Mouse (Mus musculus): ENCODE measurements around the gene Oaz3. TPM values are rescaled to one million over a fixed set of nuclear protein-coding genes. Genes with fewer than 3 reads are reported as not detected.

Gene Oaz3
- total RNA-seq (2021): not detected
- long read RNA-seq, experiment 1: 0 reads
- long read RNA-seq, experiment 2: 0 reads

DNA sequence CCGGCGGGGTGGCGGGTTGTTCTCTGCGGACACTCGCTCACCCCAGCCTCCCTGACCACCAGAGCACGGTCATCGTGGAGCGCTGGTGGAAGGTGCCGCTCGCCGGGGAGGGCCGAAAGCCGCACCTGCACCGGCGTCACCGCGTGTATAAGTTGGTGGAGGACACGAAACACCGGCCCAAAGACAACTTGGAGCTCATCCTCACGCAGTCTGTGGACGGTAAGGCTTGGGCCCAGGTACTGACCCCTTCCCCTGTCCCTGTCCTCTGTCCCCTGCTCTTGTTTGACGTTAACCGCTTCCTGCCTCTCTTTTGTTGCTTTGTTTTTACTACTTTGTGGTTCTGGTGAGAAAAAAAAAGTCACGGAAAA lies at the start of gene Oaz3:
TSS of gene Oaz3 (minus strand) at position 319 of the 368 bp plus-strand sequence.
- intact Hi-C loops (cut with DNase I): loop anchor here (5.0 kb wide), 1 partner anchor 76 kb away; no protein-coding TSS in a partner anchor
- DNase-seq: no peak

DNA sequence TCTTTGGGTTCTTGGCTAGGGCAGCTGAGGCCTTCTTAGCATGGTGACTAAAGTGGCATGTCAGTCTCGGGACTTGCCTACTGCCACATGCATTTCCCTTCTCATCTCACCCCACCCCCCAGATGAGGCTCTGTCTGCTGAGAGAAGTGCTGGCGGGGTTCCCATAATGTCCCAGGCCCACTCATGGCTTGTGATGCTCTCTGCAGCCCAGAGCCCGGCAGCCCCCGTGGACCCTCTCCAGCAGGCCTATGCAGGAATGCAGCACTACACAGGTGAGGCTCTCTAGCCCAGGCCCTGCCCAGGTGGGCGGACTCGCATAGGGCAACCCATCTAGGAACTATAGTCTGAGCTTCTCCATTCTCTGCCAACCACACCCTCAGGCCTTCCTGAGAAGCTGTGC lies 43.9 kb upstream of the Oaz3 start:
- intact Hi-C loops (cut with DNase I): no loop called here
- DNase-seq: no peak

DNA sequence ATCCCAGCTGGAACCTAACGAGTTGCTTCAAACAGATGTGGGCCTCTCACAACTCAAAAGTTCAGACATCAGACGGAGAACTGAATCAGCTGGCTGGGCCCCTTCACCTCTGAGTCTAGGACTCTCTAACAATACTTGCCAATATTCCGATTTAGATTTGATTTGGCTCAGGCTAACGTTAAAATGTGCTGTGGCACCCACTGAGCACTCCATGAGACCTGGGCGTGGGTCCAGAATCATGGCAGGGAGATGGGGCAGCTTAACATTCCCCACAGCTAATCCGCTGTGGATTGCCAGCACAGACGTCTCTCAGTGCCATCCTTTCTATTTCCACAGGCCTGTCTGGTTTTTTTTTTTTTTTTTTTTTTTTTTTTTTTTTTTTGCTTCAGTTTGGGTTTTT lies 42.2 kb upstream of the Oaz3 start:
- intact Hi-C loops (cut with DNase I): no loop called here
- no peak for DNase-seq

DNA sequence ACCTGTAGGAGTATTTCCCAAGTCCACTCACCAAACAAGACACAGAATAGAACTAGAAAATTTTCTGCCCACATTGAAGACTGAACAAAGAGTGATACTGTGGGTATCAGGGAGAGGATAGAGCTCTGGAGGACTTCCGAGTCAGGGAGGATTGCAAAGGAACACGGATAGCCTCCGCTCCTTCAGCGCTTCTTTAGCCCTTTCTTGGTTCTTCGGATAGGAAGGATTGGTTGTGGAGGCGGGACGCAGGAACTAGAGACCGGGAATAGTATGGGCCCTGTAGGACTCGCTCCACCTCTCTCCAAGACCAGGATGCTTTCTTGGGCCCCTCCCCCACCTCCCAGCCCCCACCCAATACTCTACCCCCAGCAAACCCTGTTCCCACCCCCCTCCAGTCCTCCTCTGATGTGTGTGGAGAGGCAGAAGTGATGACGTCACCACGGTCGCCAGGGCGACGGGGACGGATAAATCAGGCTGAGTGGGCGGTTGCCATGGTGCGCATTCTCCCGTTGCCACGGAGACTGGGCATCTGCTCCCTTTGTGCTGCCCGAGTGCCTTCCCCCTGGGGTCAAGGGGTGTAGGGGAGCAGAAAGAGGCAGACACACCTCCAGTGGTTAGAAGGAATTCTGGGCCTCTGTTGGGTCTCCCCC lies 40.2 kb upstream of the Oaz3 start:
- no peak for DNase-seq
- intact Hi-C loops (cut with DNase I): no loop called here

DNA sequence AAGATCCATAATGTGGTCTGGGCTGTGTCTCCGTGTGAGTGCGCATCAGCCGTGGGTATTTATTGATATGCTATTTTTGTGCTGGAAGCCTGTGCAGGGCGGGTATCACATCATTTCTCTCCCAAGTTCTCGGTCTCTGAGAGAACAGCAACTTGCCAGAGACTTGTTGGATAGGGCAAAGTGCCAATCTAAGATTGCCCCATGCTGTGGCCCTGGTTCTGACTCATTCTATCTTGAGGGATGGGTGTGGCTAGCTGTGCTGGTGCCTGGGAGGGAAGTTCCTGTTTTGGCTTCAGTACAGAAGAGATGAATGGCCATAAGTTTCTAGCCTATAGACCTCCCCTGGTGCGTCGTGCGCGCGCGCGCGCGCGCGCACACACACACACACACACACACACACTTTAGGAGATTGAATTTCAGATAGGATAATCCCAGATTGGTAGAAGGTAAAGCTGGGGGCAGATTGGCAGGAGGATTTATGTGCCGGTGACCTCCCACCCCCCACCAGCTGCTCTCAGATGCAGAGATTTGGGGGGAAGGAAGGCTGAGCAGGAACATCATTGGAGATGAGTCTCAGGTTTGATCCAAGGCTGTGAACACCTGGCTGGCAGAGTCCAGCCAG lies 39.2 kb upstream of the Oaz3 start:
- peak in 1 of 2 experiments; percentile 10 for DNase-seq

DNA sequence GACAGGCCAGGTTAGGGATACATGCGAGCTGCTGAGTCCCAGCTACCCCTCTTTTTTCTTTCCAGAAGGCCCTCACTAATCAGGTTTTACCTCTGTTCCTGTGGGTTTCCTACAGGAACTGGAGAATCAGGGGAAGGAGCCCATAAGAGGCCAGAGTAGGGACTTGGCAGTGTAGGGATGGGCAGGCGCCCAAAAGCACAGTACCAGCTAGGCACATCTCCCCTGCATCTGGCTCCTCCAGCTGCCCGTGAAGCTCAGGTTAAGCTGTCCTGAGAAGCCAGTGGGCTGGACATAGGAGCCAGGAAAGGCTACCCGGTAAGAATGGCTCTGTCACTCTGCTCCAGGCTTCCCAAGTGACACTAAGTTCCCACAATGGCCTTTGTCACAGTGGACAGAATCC lies 37.7 kb upstream of the Oaz3 start:
- intact Hi-C loops (cut with DNase I): no loop called here
- no peak for DNase-seq

More for the DNA sequence above, 39.2 kb upstream of the Oaz3 start:
- intact Hi-C loops (cut with DNase I): no loop called here

DNA sequence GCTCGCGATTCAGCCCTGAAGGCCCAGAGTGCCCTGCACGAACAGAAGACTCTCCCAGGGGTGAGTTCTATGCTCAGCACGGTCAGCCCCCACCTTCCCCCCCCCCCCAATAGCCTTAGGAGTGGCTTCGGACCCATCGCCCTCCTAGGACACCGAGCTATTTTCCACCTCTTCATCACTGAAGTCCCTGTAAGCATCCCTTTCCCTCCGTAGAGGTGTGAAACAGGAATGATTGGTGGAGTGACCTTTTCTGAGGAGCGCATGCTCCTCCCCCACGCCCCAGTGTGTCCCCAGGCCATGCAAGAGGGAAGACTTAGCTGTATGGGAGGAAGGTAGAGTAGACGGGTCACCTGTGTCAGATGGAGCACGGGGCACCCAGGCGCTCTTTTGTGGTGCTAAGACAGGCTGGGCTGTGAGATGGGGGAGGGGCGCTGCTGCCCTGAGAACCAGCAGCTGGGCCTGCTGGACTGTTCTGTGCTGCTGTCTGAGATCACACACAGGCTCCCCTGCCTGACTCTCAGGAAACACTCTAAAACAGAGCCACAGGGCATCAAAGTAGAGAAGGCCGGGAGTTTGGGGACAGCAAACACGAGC lies 36.7 kb upstream of the Oaz3 start, which contains the start of gene Riiad1:
TSS of gene Riiad1 (minus strand) at position 51 of the 594 bp plus-strand sequence.
- intact Hi-C loops (cut with DNase I): no loop called here
- DNase-seq: no peak

DNA sequence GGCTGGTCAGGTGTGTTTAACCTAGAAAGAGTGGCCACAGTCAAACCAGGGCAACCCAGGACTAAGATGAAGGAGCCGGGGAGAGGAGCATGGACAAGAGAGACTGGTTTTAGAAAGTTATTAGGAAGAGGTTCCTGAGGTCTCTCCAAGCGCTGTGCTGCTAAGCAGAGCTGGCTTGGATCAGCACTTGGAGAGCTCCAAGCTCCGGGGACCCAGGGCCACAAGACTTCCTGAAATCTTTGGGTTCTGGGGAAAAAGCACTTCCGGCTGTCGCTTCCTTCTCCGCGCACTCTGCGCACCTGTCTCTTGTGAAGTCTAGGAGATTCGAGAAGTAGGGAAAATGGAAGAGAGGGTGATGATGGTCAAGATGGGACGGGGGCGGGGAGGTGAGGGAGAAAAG lies 35.8 kb upstream of the Oaz3 start:
- DNase-seq: peak in 1 of 2 experiments; percentile 26
- intact Hi-C loops (cut with DNase I): no loop called here

DNA sequence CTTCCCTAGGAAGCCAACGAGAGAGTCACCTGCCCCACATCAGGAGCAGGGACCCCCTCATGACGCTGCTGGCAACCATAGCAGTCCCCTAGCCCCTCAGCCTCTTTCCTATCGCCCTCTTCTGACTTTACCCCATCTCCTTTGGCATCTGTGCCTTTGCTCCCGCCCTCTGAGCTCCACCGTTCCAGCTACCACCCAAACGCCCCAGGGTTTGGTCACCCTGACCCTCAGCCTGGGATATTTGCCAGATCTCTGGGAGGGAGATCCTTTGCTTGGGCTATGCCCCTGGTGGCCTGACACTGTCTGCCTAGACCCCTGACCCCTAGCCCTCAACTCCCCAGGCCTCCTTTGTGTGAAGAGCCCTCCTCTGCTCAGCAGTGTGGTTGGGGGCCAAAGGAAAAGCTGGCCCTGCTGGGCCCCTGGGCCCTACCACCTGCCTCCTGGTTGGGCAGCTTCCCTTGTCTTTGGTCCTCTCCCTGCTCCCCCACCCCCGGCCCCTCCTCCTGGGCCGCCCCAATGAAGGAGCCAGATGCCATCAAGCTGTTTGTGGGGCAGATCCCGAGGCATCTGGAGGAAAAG lies 35.0 kb upstream of the Oaz3 start:
- intact Hi-C loops (cut with DNase I): no loop called here

DNA sequence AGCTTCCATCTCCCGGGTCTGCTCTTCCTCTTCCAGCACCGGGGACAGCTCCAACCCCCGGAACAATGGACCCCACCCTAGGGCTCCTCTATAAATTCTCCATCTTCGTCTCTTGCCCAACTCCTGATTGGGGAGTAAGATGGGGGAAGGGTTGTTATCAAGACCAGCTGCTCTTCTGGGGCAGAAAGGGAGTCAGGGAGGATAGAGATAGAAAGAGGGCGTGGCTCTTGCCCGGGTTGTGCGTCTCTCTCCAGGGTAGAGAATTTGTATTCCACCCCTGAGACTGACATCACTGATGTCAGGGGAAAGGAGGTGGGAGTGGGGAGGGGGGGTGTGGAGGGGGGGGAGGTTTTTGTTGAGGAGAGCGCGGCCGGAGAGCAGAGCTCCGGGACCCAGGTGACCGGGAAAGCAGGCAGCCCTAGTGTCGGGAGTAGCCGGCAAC lies 34.3 kb upstream of the Oaz3 start, which contains the start of gene Celf3:
TSS of gene Celf3 (plus strand) at position 315 of the 442 bp plus-strand sequence.
- DNase-seq: no peak
- intact Hi-C loops (cut with DNase I): no loop called here

More for the DNA sequence above, 35.0 kb upstream of the Oaz3 start:
- no peak for DNase-seq

DNA sequence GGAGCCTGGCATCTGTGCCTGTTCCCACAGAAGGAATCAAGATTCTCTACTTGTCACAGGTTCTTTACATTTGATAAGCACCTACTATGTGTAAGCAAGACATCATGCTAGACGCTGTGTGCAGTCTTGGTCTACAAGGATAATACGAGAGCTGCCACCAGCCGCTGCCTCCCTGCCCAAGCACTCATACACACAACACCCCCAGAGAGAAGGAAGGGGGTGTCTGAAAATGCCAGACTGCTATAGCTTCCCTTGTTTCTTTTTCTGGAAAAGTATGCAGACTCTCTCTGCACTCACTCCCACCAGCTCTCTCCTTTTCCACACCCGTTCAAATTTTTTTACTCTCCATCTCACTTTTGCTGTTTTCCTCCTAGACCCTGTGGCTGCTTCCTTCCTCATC lies 33.7 kb upstream of the Oaz3 start:
- no peak for DNase-seq
- intact Hi-C loops (cut with DNase I): no loop called here

DNA sequence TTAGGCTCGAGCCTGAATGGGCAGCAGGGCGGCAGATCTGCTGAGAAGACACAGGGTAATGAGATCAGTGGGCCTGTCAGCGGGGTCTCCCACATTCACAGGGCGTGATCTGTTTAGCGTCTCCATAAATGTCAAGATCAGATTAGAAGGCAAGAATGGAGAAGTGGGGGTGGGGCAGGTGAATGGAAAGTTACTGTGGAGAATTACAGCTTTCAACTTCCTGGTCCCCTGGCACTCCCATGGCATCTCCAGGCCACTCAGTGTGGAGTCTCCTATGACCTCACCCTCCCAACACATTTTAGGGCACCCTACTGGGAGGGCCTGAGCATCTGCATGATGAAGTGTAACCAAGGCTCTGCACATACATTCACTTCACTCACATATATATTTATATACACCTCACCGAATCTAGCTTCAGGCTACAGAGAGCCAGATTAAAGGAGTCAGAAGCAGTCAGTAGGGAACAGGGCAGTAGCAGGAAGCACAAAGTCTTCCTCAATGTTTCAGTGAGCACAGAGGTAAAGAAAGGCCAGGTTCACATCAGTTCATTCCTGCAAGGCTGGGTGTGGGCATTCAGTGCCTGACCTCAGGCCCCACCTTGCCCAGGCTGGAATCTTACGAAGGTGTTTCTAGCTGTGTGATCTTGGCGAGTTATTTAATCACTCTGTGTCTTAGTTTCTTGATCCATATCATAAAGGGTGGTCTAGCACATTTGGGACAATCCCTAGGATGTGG lies 32.8 kb upstream of the Oaz3 start:
- intact Hi-C loops (cut with DNase I): no loop called here

DNA sequence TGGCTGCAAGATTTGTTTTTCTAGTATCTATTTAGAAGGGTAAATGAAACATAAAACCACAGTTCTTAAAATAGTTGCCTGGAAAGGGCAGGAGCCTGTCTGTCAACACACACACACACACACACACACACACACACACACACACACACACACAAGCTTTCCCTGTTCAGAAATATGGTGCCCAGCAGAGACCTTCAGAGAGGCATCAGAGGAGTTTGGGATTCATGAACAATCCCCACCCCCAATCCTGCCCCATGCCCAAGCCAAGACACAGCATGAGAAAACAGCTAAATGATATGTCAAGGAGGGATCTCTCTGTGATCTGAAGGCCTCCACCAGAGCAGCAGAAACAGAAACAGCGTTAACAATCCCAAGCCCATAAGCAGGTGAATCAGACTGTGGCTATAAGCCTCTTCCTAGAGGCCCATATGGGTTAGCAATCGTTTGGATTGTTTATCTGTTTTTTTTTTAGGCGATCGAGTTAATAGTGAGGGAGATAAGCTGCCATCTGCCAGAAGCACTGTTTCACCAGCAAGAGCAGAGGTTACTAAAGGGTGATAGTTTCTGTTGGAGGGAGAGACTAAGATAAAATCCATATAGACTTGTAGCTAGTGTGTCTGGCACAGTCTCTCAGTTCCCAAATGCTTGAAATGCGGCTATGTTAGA lies 30.0 kb upstream of the Oaz3 start:
- intact Hi-C loops (cut with DNase I): no loop called here
- no peak for DNase-seq

More for the DNA sequence above, 32.8 kb upstream of the Oaz3 start:
- no peak for DNase-seq

DNA sequence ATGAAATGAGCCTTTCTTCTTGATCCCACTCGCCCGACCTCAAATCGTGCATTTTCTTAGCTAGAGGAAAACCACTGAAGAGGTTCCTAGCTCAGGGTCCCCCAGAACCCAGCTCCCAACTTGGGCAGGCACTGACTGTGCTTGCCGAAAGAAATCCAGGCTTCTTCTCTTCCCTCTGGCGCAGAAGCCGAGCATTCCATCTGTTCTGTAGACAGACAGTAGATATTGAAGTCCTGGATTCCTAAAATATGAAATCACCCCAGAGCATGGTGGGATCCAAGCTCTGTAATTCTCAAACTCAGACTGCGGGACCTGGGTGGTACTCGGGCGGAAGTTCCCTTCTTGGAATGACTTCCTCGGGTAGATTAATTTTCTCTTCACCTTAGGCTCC lies 29.4 kb upstream of the Oaz3 start:
- DNase-seq: no peak
- intact Hi-C loops (cut with DNase I): no loop called here

DNA sequence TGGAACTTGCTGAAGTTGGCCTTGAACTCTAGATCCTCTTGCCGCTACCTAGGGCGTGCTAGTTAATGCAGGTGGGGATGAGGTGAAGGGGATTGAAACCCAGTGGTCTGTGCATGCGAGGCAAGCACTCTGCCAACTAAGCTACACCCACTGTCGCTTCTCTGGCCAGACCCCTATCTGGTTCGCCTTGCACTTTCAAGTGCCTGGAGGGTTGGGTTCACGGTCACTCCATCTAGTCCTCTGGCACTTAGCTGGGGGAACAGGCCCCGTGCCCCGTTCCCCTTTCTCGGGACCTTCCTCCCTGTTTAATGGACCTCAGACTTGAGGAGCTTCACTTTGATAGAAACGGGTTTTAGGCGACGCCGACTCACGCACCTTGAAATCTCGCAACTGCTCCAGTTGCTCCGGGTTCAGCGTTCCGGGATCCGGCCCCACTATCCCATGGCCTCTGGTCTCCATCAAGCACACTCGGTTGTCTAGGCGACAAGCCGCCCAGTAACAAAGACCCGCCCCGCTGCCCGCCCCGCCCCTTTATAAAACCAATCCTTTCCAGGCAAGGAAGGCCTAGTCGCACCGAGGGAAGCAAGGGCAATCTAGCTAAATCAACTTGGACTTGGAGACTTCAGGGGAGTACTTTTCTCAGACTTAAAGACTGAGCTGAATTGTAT lies 28.9 kb upstream of the Oaz3 start:
- peak; percentile 29 to 39 for DNase-seq

DNA sequence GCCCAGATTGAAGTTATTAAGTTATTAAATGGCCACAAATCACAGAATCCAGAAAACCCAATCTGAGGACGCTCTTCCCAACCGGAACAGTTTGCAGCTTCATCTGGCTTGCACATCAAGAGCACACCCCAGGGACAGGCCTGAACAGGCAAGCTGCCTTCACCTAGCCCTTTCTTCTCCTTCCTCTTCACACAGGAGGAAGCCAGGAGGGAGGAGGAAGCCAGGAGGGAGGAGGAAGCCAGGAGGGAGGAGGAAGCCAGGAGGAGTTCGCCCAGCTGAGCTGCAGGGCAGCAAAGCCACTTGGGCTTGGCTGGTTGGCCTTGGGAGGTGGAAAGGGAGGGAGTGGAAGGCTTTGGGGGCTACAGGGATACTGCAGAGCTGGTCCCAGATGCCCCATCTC lies 25.2 kb upstream of the Oaz3 start:
- intact Hi-C loops (cut with DNase I): no loop called here
- no peak for DNase-seq

More for the DNA sequence above, 28.9 kb upstream of the Oaz3 start:
- intact Hi-C loops (cut with DNase I): no loop called here

DNA sequence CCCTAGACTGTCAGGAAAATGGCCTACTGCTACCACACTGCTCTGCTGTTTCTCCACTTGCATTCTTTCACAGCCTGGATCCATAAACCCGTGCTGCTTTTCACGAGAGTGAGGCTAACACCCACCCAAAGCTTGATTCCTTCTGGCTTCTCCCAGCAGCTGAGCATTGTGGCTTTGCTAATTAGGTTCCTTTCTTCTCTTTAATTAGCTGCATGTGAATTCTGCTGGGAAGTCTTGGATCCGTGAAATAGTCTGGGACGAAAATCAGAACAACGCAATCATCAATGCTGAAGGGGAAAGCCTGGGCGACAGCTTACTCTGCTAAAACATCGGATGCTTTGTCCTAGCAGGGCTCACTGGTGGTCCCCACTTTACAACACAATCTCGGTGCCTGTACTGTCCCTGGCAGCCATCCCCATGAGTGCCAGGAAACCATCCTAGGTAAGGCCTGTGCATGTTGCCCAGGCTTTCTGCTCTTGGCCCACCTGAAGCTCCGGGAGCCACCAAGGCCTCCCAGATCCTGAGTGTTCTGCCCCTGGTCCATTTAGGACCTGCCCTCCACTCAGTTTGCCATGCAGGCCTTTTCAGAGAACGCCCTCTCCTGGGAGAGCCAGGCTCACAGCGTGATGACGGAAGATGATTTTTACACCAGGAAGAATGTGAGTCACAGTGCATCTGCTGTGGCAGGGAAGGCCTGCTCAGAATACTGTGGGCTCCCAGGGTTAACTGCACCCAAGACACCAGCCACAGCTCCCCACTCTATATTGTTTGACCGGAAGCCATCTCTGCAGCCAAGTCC lies 22.1 kb upstream of the Oaz3 start:
- no peak for DNase-seq
- intact Hi-C loops (cut with DNase I): no loop called here

DNA sequence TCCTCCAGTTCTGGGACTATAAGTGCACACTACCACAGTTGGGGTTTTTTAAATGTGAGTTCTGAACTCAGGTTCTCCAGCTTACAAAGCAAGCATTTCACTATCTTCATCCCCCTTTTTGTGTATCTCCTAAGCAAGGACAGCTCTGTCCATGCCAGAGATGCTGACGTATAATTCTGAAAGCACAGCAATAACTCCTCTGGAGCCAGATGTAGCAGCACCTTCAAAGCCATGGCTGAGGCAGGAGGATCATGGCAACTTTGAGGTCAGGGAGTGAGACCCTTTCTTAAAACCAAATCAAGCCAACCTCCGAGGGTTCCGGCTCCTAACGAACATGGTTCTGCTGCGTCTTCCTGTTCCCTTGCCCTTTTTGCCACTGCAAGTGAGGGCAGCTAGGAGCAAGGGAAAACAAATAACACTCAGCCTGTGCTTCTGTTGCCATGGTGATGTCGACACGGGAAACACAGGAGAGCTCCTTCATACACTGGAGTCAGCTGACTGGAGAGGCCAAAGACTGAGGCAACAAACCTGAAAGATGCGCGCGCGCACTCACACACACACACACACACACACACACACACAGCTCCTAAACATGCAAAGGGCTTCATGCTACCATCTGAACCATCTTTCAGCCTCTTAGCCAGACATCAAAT lies 20.3 kb upstream of the Oaz3 start:
- intact Hi-C loops (cut with DNase I): no loop called here
- DNase-seq: no peak
